Comparison of ENCODE assay signal across 10 mouse cellular contexts in the genomic region with DNA sequence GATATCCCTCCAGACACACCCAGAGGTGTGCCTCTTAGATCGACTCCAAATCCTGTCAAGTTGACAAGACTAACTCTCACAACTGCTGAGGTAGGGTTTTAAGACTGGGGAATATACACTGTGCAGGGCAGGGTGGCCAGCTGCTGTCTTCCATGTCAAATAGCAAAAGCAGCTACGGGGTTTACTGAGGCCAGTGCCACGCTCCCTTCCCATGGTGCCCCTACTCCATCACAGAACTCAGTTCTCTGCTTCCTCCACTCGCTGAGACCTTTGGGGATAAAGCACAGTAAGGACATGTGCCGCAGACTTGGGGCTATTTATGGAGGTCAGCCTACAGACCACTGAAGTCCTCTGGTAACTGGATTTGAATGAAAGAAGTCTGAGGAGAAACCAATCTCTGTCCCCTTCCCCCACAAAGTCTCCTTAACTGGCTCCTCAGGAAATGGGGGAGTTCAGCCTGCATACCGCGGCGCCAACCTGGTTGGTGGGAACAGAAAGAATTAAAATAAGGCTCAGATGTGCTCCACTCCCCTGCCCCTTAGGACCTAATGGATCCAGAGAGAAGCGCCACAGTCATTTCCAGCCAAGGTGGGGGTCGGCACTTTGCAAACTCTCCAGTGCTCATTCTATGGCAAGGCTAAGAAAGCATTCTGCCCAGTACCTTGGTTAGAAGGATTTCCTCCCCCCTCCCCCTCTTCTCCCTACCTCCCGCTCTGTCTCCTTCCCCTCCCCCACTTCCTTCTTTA.
DNase-seq lines count a peak whose midpoint lies in the region; ATAC-seq and TF ChIP-seq lines count a peak whose summit lies in the region.
"Had no signal": no experiment of that assay in that cellular context is flagged by ENCODE, and none has a peak within 500 bp of the region (broad histone marks: within the 10 kb centered on the region; RNA-seq: fewer than 3 reads in every experiment).

No protein-coding gene starts in this region.

- 0 out of 2 replicates have a peak, but pooled peaks have one; percentile 25 for ATAC-seq in common myeloid progenitor, adult 5-6 weeks (replicated peaks; ENCODE audit: low read depth, poor library complexity, severe bottlenecking)
- no peak for ATAC-seq in hindbrain, embryonic 11.5 days (ENCODE audit: low FRiP score)
- ATAC-seq in liver, postnatal 0 days = no peak

- intact Hi-C loops in gastrocnemius, postnatal 36 days (cut with DNase I) = no loop called here

- peak overlapping the region; percentile 20; the same call in 1 of the 2 replicates for H3K4me2 ChIP-seq in hindbrain, embryonic 11.5 days (replicated peaks; ENCODE audit: low read depth, low read length)
- H3K4me2 ChIP-seq in liver, postnatal 0 days (ENCODE audit: low read depth, low read length) = peak overlapping the region; percentile 45

- TF ChIP-seq CTCF in liver, postnatal 0 days (IDR thresholded peaks at IDR 0.05; ENCODE audit: low read depth) = no peak

- H3K9ac ChIP-seq in hindbrain, embryonic 11.5 days (ENCODE audit: low read depth, low read length) = no peak overlapping the region
- H3K9ac ChIP-seq in liver, postnatal 0 days (replicated peaks) = no peak overlapping the region

- H3K36me3 ChIP-seq in heart, embryonic 10.5 days = no peaks in the 10 kb centered on the region
- no peaks in the 10 kb centered on the region for H3K36me3 ChIP-seq in hindbrain, embryonic 11.5 days (ENCODE audit: control insufficient read depth, insufficient read depth, low read length)
- H3K36me3 ChIP-seq in liver, postnatal 0 days (replicated peaks; ENCODE audit: insufficient read depth, low read length) = no peaks in the 10 kb centered on the region

- no peak for TF ChIP-seq EP300 in liver, postnatal 0 days (IDR thresholded peaks at IDR 0.05; ENCODE audit: low read depth)

- H3K4me1 ChIP-seq in heart, embryonic 10.5 days = peaks cover 13% of the 10 kb centered on the region
- H3K4me1 ChIP-seq in hindbrain, embryonic 11.5 days (replicated peaks; ENCODE audit: control insufficient read depth, insufficient read depth, low read length) = no peaks in the 10 kb centered on the region
- peaks cover 6% of the 10 kb centered on the region; the same call in 1 of the 2 replicates for H3K4me1 ChIP-seq in liver, postnatal 0 days (ENCODE audit: insufficient read depth)

- peak overlapping the region; percentile 75 for H3K27ac ChIP-seq in heart, embryonic 10.5 days
- H3K27ac ChIP-seq in hindbrain, embryonic 11.5 days (ENCODE audit: low read depth, low read length) = no peak overlapping the region
- H3K27ac ChIP-seq in liver, postnatal 0 days (ENCODE audit: low read depth) = no peak overlapping the region
- H3K27ac ChIP-seq: macrophage had no signal

- H3K4me3 ChIP-seq in heart, embryonic 10.5 days = peak overlapping the region; percentile 49
- H3K4me3 ChIP-seq in hindbrain, embryonic 11.5 days (ENCODE audit: low read depth, low read length) = no peak overlapping the region
- H3K4me3 ChIP-seq in liver, postnatal 0 days (ENCODE audit: low read depth, low read length) = no peak overlapping the region

- no peak for DNase-seq in heart, embryonic 10.5 days (ENCODE audit: low spot score)
- no peak for DNase-seq in heart, postnatal 4 days
- peak; percentile 39 for DNase-seq in hindbrain, embryonic 11.5 days (ENCODE audit: low spot score)
- DNase-seq in liver, postnatal 0 days = no peak
- no peak for DNase-seq in gastrocnemius, postnatal 36 days
- DNase-seq in thymus, postnatal 4 days = no peak
- no peak for DNase-seq in thymus, postnatal 0 days (ENCODE audit: low spot score)
- DNase-seq: cerebellum, postnatal 25 days had no signal

- no peaks in the 10 kb centered on the region for H3K27me3 ChIP-seq in heart, embryonic 10.5 days (ENCODE audit: insufficient read depth, poor library complexity, severe bottlenecking)
- H3K27me3 ChIP-seq in hindbrain, embryonic 11.5 days (ENCODE audit: control insufficient read depth, insufficient read depth, low read length) = no peaks in the 10 kb centered on the region
- no peaks in the 10 kb centered on the region for H3K27me3 ChIP-seq in liver, postnatal 0 days (ENCODE audit: insufficient read depth, low read length)

- no peaks in the 10 kb centered on the region for H3K9me3 ChIP-seq in heart, embryonic 10.5 days
- H3K9me3 ChIP-seq in hindbrain, embryonic 11.5 days (ENCODE audit: control insufficient read depth, low read length) = no peaks in the 10 kb centered on the region
- H3K9me3 ChIP-seq in liver, postnatal 0 days (ENCODE audit: low read length) = no peaks in the 10 kb centered on the region

- 10% methylated on average over 11 of the region's 11 CpGs for WGBS in heart, embryonic 10.5 days
- WGBS in hindbrain, embryonic 11.5 days = 18% methylated on average over 11 of the region's 11 CpGs
- WGBS in liver, postnatal 0 days (ENCODE audit: insufficient replicate concordance) = 18% methylated on average over 11 of the region's 11 CpGs
